Mouse (Mus musculus): ENCODE measurements around the gene Zbtb4. TPM values are rescaled to one million over a fixed set of nuclear protein-coding genes. Genes with fewer than 3 reads are reported as not detected.

The Zbtb4 gene
- polyA plus RNA-seq, 1 experiment from 2014 or later = 2.8 TPM

- H3K27me3 ChIP-seq = peaks cover 48% of the 10 kb centered on the region
- peak overlapping the region; percentile 61 for H3K4me3 ChIP-seq (replicated peaks)
- peak; percentile 3; the same call in 1 of the 2 replicates for ATAC-seq (replicated peaks; ENCODE audit: low FRiP score)
- 0 out of 2 replicates have a peak overlapping the region, but pooled peaks have one; percentile 4 for H3K27ac ChIP-seq
- H3K4me1 ChIP-seq = peaks cover 63% of the 10 kb centered on the region
- 2% methylated on average over 12 of the region's 12 CpGs for WGBS
- H3K36me3 ChIP-seq = no peaks in the 10 kb centered on the region
- H3K9me3 ChIP-seq (replicated peaks) = no peaks in the 10 kb centered on the region
- H3K9ac ChIP-seq = peak overlapping the region; percentile 62
- H3K4me2 ChIP-seq = peak overlapping the region; percentile 93
Observed at GRCm38 (mm10) chr11:69803328-69803727, 37.6 kb downstream of the Zbtb4 start.

- peaks cover 47% of the 10 kb centered on the region for H3K27me3 ChIP-seq
- H3K4me1 ChIP-seq = peaks cover 61% of the 10 kb centered on the region
- WGBS = 1% methylated on average over 60 of the region's 60 CpGs
- peak overlapping the region; percentile 61 for H3K4me3 ChIP-seq (replicated peaks)
- H3K4me2 ChIP-seq = peak overlapping the region; percentile 93
- ATAC-seq (replicated peaks; ENCODE audit: low FRiP score) = peak; percentile 52
- no peaks in the 10 kb centered on the region for H3K36me3 ChIP-seq
- no peaks in the 10 kb centered on the region for H3K9me3 ChIP-seq (replicated peaks)
- no peak overlapping the region for H3K27ac ChIP-seq
- H3K9ac ChIP-seq = peak overlapping the region; percentile 62
Observed at GRCm38 (mm10) chr11:69803786-69804651, 38.3 kb downstream of the Zbtb4 start.

- Histone ChIP-seq H3K4me1 (peaks cover 55% of the 10 kb centered on the region), H3K4me2 (peak overlapping the region; percentile 93), H3K9me3 (replicated peaks) (no peaks in the 10 kb centered on the region), H3K27me3 (peaks cover 47% of the 10 kb centered on the region), H3K27ac (no peak overlapping the region), H3K4me3 (replicated peaks) (peak overlapping the region; percentile 61), H3K9ac (peak overlapping the region; percentile 46), H3K36me3 (no peaks in the 10 kb centered on the region)
- no peak for ATAC-seq (replicated peaks; ENCODE audit: low FRiP score)
- WGBS = 7% methylated on average over 12 of the region's 12 CpGs
Observed at GRCm38 (mm10) chr11:69804652-69804940, 38.9 kb downstream of the Zbtb4 start.

- no peak within 1 kb of the TSS for H3K27ac ChIP-seq
- peak within 1 kb of the TSS; percentile 46 for H3K9ac ChIP-seq
- WGBS = 6% methylated on average over 29 of the region's 29 CpGs
- H3K4me1 ChIP-seq = peaks cover 49% of the 10 kb centered on the region
- H3K4me3 ChIP-seq (replicated peaks) = peak within 1 kb of the TSS; percentile 61
- no peaks in the 10 kb centered on the region for H3K36me3 ChIP-seq
- H3K4me2 ChIP-seq = peak within 1 kb of the TSS; percentile 93
- ATAC-seq (replicated peaks; ENCODE audit: low FRiP score) = no peak
- no peaks in the 10 kb centered on the region for H3K9me3 ChIP-seq (replicated peaks)
- H3K27me3 ChIP-seq = peaks cover 47% of the 10 kb centered on the region
Observed at GRCm38 (mm10) chr11:69804972-69805909, 39.5 kb downstream of the Zbtb4 start, which contains the start of gene Tmem102. Gene Tmem102 (minus strand): TSS chr11:69805624.

- Histone ChIP-seq H3K27me3 (peaks cover 44% of the 10 kb centered on the region), H3K36me3 (no peaks in the 10 kb centered on the region), H3K9ac (no peak overlapping the region), H3K9me3 (replicated peaks) (no peaks in the 10 kb centered on the region), H3K4me1 (peaks cover 38% of the 10 kb centered on the region), H3K27ac (no peak overlapping the region), H3K4me2 (no peak overlapping the region), H3K4me3 (replicated peaks) (no peak overlapping the region)
- 88% methylated on average over 4 of the region's 4 CpGs for WGBS
- no peak for ATAC-seq (replicated peaks; ENCODE audit: low FRiP score)
Observed at GRCm38 (mm10) chr11:69806378-69806777, 40.7 kb downstream of the Zbtb4 start.

- no peak overlapping the region for H3K27ac ChIP-seq
- WGBS = 78% methylated on average over 2 of the region's 2 CpGs
- no peak overlapping the region for H3K4me2 ChIP-seq
Observed at GRCm38 (mm10) chr11:69807641-69808040, 41.9 kb downstream of the Zbtb4 start.

GRCm38 (mm10) chr11:69810280-69810679, 44.6 kb downstream of the Zbtb4 start:
- no peak for ATAC-seq (replicated peaks; ENCODE audit: low FRiP score)
- Histone ChIP-seq H3K4me1 (peaks cover 3% of the 10 kb centered on the region; the same call in 1 of the 2 replicates), H3K4me2 (no peak overlapping the region), H3K4me3 (replicated peaks) (no peak overlapping the region), H3K9ac (no peak overlapping the region), H3K27ac (no peak overlapping the region), H3K36me3 (no peaks in the 10 kb centered on the region), H3K9me3 (replicated peaks) (no peaks in the 10 kb centered on the region), H3K27me3 (peaks cover 13% of the 10 kb centered on the region)

More at GRCm38 (mm10) chr11:69807641-69808040, 41.9 kb downstream of the Zbtb4 start:
- no peak overlapping the region for H3K9ac ChIP-seq
- H3K27me3 ChIP-seq = peaks cover 32% of the 10 kb centered on the region
- no peak for ATAC-seq (replicated peaks; ENCODE audit: low FRiP score)
- no peaks in the 10 kb centered on the region for H3K36me3 ChIP-seq
- H3K4me3 ChIP-seq (replicated peaks) = no peak overlapping the region
- H3K4me1 ChIP-seq = peaks cover 25% of the 10 kb centered on the region
- H3K9me3 ChIP-seq (replicated peaks) = no peaks in the 10 kb centered on the region

- H3K4me1 ChIP-seq = peaks cover 4% of the 10 kb centered on the region; the same call in 1 of the 2 replicates
- 52% methylated on average over 10 of the region's 10 CpGs for WGBS
- no peak within 1 kb of the TSS for H3K9ac ChIP-seq
- H3K27ac ChIP-seq = no peak within 1 kb of the TSS
- 0 out of 2 replicates have a peak, but pooled peaks cover 8% of the 10 kb centered on the region for H3K9me3 ChIP-seq (replicated peaks)
- H3K4me2 ChIP-seq = no peak within 1 kb of the TSS
- H3K27me3 ChIP-seq = no peaks in the 10 kb centered on the region
- H3K4me3 ChIP-seq (replicated peaks) = no peak within 1 kb of the TSS
- H3K36me3 ChIP-seq = no peaks in the 10 kb centered on the region
- ATAC-seq (replicated peaks; ENCODE audit: low FRiP score) = no peak
Observed at GRCm38 (mm10) chr11:69815155-69815554, 49.4 kb downstream of the Zbtb4 start, which contains the start of gene Gm39566. Gene Gm39566 (minus strand): TSS chr11:69815298.

- Histone ChIP-seq H3K36me3 (no peaks in the 10 kb centered on the region), H3K27ac (no peak overlapping the region), H3K4me1 (peaks cover 4% of the 10 kb centered on the region; the same call in 1 of the 2 replicates), H3K9ac (no peak overlapping the region), H3K9me3 (replicated peaks) (0 out of 2 replicates have a peak, but pooled peaks cover 8% of the 10 kb centered on the region), H3K4me2 (no peak overlapping the region), H3K4me3 (replicated peaks) (no peak overlapping the region), H3K27me3 (no peaks in the 10 kb centered on the region)
- no peak for ATAC-seq (replicated peaks; ENCODE audit: low FRiP score)
- WGBS = 91% methylated on average over 12 of the region's 12 CpGs
Observed at GRCm38 (mm10) chr11:69816520-69816919, 50.8 kb downstream of the Zbtb4 start.

GRCm38 (mm10) chr11:69818365-69818764, 52.7 kb downstream of the Zbtb4 start, which contains the start of gene Spem2:
Gene Spem2 (minus strand): TSS chr11:69818465.
- no peak for ATAC-seq (replicated peaks; ENCODE audit: low FRiP score)
- H3K9me3 ChIP-seq (replicated peaks) = 0 out of 2 replicates have a peak, but pooled peaks cover 8% of the 10 kb centered on the region
- H3K36me3 ChIP-seq = no peaks in the 10 kb centered on the region
- H3K4me2 ChIP-seq = no peak within 1 kb of the TSS
- H3K4me3 ChIP-seq (replicated peaks) = no peak within 1 kb of the TSS
- H3K4me1 ChIP-seq = peaks cover 4% of the 10 kb centered on the region; the same call in 1 of the 2 replicates
- H3K27ac ChIP-seq = no peak within 1 kb of the TSS
- 76% methylated on average over 2 of the region's 2 CpGs for WGBS
- H3K27me3 ChIP-seq = no peaks in the 10 kb centered on the region
- H3K9ac ChIP-seq = no peak within 1 kb of the TSS

- 89% methylated on average over 8 of the region's 8 CpGs for WGBS
- 0 out of 2 replicates have a peak, but pooled peaks cover under 1% of the 10 kb centered on the region for H3K36me3 ChIP-seq
- ATAC-seq (replicated peaks; ENCODE audit: low FRiP score) = no peak
- peaks cover 4% of the 10 kb centered on the region; the same call in 1 of the 2 replicates for H3K4me1 ChIP-seq
- H3K27me3 ChIP-seq = no peaks in the 10 kb centered on the region
- H3K4me3 ChIP-seq (replicated peaks) = no peak overlapping the region
- H3K4me2 ChIP-seq = no peak overlapping the region
- no peak overlapping the region for H3K27ac ChIP-seq
- H3K9ac ChIP-seq = no peak overlapping the region
- 0 out of 2 replicates have a peak, but pooled peaks cover 8% of the 10 kb centered on the region for H3K9me3 ChIP-seq (replicated peaks)
Observed at GRCm38 (mm10) chr11:69818871-69819270, 53.2 kb downstream of the Zbtb4 start.

Data from kidney, embryonic 15.5 days (tissue).